Mouse (Mus musculus) mouse trophoblast stem cell (cell line): ENCODE data around the gene BC048403.

Experiments used
- in situ Hi-C, 2 experiments: fragments of 300-500 bp; cut with MseI, MboI; formaldehyde crosslinking; loops; 2 replicates in 1 of 2; 3 replicates in 1 of 2; pipeline ENCODE4 v1.15.1; 2025

Gene BC048403

GRCm38 (mm10) chr10:121739548-121740505 is at the start of gene BC048403:
BC048403 (plus strand) TSS chr10:121739937.
- in situ Hi-C loops: no loop called here

DNA sequence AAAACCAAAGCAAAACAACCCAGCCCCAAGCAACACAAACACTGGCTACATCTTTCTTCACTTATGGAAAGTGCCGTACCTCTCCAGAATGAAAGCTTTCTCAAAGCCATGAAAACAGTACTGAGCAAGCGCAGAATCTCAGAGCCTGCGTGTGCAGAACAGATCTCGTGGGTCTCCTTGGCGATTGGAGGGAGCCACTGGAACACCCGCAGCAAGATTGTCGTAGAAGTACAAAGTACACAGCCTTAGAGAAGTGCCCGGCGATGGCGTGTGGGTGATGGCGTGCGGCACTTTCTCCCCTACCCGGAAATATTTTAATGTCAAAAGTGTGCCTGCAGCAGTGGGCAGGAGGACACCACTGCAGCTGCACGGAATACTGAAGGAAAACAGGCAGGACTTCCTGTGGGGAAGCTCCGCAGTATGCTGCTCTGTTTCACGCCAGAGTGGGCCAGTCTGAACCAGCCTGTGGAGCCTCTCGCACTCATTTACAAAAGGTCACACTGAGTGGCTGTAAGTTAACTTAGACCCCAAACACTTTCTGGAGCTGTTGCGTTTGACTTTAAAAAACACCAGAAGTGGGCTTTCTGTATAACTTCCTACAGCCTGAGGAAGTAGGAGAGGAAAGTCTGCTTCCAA is 46.7 kb upstream of the BC048403 start:
- in situ Hi-C loops: loop anchor here (10.0 kb wide), 1 partner anchor 352 kb away; the partner anchor contains the start of gene Srgap1 (in 2 of the 2)

GRCm38 (mm10) chr10:121694567-121694966 is 45.2 kb upstream of the BC048403 start:
- in situ Hi-C loops: loop anchor here (10.0 kb wide), 1 partner anchor 350 kb away; the partner anchor contains the start of gene Srgap1 (in 2 of the 2)

- in situ Hi-C loops: loop anchor here in 1 of 2 experiments (5.0 kb wide), 1 partner anchor 51 kb away; no protein-coding TSS in a partner anchor
Observed at GRCm38 (mm10) chr10:121701296-121702248, 38.2 kb upstream of the BC048403 start.

DNA sequence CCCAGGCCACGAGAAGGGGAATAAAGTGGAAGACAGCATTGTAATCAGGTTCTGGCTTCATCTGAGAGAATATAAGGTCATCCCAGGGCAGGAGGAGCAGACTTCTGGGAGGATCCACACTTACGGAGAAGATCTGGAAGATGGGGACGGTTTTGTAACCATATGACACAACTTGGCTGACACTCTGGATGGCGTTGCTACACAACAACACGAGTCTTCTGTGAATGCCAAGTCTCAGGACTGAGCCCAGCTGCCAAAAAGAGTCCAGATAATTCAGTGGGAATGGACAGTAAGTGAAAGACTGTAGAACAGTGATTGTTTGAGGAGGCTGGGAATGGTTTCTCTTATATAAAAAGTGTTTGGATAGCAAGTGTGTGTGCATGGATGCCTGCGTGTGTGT is 36.1 kb upstream of the BC048403 start:
- in situ Hi-C loops: loop anchor here in 1 of 2 experiments (5.0 kb wide), 1 partner anchor 49 kb away; no protein-coding TSS in a partner anchor

GRCm38 (mm10) chr10:121704871-121705270 is 34.9 kb upstream of the BC048403 start:
- in situ Hi-C loops: loop anchor here in 1 of 2 experiments (5.0 kb wide), 1 partner anchor 47 kb away; no protein-coding TSS in a partner anchor

- in situ Hi-C loops: no loop called here
Observed at GRCm38 (mm10) chr10:121705399-121706163, 34.2 kb upstream of the BC048403 start.

DNA sequence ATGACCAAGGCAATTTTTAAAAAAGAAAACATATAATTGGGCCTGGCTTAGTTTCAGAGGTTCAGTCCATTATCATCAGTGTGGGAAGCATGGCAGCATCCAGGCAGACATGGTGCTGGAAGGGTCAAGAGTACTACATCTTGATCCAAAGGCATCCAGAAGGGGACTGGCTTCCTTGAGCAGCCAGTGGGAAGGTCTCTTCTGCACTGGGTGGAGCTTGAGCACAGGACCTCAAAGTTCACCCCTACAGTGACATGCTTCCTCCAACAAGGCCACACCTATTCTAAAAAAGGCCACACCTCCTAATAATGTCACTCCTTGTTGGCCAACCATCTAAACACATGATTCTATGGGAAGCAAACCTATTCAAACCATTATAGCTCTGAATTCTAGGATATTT is 22.9 kb upstream of the BC048403 start:
- in situ Hi-C loops: no loop called here

GRCm38 (mm10) chr10:121718896-121719585 is 20.7 kb upstream of the BC048403 start:
- in situ Hi-C loops: no loop called here

GRCm38 (mm10) chr10:121720701-121721100 is 19.0 kb upstream of the BC048403 start:
- in situ Hi-C loops: no loop called here

DNA sequence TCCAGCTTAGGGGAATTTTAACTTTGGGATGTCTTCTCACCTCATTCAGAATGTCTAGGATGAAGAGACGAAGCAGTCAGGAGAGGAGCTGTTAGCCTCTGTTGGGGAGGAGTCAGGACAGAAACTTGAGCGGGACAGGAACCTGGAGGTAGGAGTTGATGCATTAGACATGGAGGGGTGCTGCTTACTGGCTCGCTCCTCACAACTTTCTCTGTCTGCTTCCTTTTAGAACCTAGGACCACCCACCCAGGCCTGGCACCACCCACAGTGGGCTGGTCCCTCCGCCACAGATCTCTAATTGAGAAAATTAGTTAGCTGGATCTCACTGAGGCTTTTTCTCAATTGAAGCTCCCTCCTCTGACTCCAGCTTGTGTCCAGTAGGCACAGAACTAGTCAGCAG is 13.2 kb upstream of the BC048403 start:
- in situ Hi-C loops: no loop called here

DNA sequence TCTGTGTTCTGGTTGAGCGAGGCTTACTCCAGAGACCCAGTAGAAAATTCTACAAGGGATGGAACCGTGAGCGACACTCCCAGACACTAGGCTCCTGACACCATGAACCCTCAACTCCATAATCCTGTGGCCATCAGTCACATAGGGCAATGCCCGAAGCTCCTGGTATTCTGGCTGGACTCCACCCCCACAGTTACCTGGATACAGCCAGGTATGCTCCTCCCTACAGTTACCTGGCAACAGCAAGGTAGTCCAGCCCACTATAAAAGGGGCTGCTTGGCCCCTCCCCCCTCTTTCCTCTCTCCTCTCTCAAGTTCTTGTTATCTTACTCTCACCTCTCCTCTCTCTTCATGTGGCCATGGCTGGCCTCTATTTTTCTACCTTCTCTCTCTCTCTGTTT is 12.6 kb upstream of the BC048403 start:
- in situ Hi-C loops: no loop called here

DNA sequence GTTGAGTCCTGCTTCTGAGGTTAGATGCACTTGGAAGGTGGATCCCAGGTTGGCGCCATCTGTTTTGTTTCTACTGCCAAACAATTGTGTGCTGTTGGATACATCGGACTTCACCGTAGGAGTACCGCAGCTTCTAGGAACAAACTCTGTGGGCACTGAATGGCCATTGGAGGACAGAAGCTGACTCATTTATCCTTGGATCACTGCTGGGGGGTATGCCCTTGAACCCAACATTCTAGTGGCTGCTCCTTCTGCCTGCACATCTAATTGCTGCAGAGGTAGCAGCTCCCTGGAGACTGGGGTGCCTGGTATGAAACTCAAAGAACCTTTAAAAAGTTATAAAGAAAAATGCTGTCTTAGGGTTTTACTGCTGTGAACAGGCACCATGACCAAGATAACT is 11.5 kb upstream of the BC048403 start:
- in situ Hi-C loops: no loop called here

- in situ Hi-C loops: no loop called here
Observed at GRCm38 (mm10) chr10:121731048-121731725, 8.6 kb upstream of the BC048403 start.

DNA sequence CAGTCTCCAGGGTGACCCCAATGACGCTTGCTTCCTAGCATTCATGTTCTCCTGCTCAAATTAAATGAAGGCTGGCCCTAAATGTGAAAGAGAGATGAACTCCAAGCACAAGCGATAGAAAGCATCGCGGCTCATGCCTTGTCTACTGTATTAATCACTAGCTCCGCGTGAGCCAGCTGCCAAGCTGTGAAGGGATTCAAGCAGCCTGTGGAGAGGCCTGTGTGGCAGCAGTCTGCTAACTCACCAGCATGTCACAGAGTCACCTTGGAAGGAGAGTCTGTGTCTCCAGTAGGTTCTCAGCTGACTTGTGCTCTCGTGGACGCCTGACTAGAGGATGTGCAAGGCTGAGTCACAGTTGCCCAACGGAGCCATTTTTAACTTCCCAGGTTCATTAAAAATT is 7.2 kb upstream of the BC048403 start:
- in situ Hi-C loops: no loop called here

DNA sequence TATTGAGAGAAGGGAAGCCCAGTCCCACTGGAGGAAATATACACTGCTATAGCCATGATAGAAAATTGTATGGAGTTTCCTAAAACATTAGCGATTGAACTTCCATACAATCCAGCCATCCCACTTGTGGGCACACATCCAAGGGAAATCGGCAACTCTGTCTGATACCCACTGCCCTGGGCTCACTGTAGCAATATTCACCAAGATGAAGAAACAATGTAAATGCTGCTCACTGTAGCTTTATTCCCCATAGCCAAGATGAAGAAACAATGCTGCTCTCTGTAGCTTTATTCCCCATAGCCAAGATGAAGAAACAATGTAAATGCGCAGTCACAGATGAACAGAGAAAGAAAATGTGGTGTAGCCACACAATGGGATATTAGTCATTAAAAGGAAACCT is 2.5 kb upstream of the BC048403 start:
- in situ Hi-C loops: no loop called here

DNA sequence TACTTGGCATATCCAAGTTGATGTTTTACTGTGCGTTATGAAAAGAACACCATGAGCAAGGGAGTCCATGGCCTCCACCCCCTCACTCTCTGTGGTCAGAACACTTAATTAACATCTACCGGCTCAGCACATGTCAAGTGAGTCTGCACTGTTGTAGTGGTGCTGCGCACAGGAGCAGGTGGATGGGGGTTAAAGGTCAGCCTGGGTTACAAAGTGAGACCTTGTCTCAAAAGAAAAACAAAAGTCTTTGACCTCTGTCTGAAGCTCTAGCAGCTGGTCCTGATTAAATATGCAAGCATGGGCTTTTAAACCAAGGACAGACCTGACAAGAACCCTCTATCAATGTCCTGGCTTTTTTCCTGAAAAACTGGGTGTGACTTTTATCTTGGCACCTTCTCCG is 2.6 kb downstream of the BC048403 start:
- in situ Hi-C loops: no loop called here

DNA sequence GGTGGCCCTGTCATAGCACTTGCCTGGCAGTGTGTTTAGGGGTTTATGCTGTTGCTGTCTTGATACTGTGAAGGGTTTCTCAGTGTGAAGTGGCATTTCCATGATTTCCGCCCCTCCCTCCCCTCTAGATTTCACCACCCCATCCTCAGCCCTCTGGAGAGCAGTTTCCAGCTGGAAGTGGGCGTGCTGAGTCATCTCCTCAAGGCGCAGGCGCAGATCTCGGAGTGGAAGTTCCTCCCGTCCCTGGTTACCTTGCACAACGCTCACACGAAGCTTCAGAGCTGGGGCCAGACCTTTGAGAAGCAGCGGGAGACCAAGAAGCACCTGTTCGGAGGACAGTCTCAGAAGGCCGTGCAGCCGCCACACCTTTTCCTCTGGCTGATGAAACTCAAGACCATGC is 10.4 kb downstream of the BC048403 start:
- in situ Hi-C loops: loop anchor here in 1 of 2 experiments (5.0 kb wide), 1 partner anchor 48 kb away; no protein-coding TSS in a partner anchor

GRCm38 (mm10) chr10:121754237-121754636 is 14.5 kb downstream of the BC048403 start:
- in situ Hi-C loops: loop anchor here in 1 of 2 experiments (5.0 kb wide), 1 partner anchor 52 kb away; no protein-coding TSS in a partner anchor
